Mouse (Mus musculus): ENCODE measurements at regions not wholly inside any gene's neighbourhood (a gene's known extent, or its start where the extent isn't known, plus 50 kb on each side); places are given as distances from the start of the nearest gene placed in this dataset.

GRCm38 (mm10) chr11:85987181-85987580 is 101.0 kb downstream of the Tbx4 start:
- TF ChIP-seq CTCF (IDR thresholded peaks at IDR 0.05; ENCODE audit: extremely low read depth, insufficient read depth, insufficient read length, insufficient replicate concordance) (no peak), POLR2A (IDR thresholded peaks at IDR 0.05; ENCODE audit: low read depth, low read length) (no peak)
